Mouse (Mus musculus) heart, adult 10 weeks (tissue): ENCODE results near the gene Focad. TPM values are rescaled to one million over a fixed set of nuclear protein-coding genes. Genes with fewer than 3 reads are reported as not detected.

Source experiments
- polyA plus RNA-seq: library from polyadenylated mRNA; stranded (reverse); fragments of 350-450 nt; fragmentation: Illumina TruSeq; extraction: RNeasy Lipid Tissue Mini Kit (QIAGEN cat#74804); gene quantifications from one replicate; pipeline ENCODE4 v1.2.3, GENCODE M21; 2014; ENCODE audit warnings: low read depth, low replicate concordance

Gene Focad
- 12.6 TPM for polyA plus RNA-seq

GRCm38 (mm10) chr4:88094062-88094767, at the start of gene Focad:
TSS of gene Focad (plus strand) at chr4:88094629.

GRCm38 (mm10) chr4:88438326-88438989, 344.0 kb downstream of the Focad start, which contains the start of gene Hacd4:
TSS of gene Hacd4 (minus strand) at chr4:88438928.

Other genes with a start within 250 kb of the Focad start
- 17.7 TPM for gene Mllt3, start 61.3 kb upstream of the Focad start, polyA plus RNA-seq